Mouse (Mus musculus) splenic B cell, adult 2 months (primary cell): ENCODE data around the gene Mfap1a.
"Not testable (repeated sequence)": the region's sequence is repeated elsewhere in the genome, so short reads cannot be mapped to it uniquely, and the experiment has no call there.

ENCODE experiments used
- DNase-seq: peaks from one replicate; pipeline ENCODE4 v3.0.0-alpha.2; 2011; ENCODE audit warnings: low read depth, low spot score
- H3K27me3 ChIP-seq: 2 replicates; pipeline ENCODE4 v1.6.1; 2012; ENCODE audit warnings: mild to moderate bottlenecking, low read length, moderate library complexity, mixed read lengths; ENCODE audit not compliant: control insufficient read depth, poor library complexity, insufficient read depth, severe bottlenecking
- H3K36me3 ChIP-seq: 2 replicates; pipeline ENCODE4 v1.6.1; 2012; ENCODE audit warnings: mild to moderate bottlenecking, low read length, moderate library complexity, mixed read lengths; ENCODE audit not compliant: control insufficient read depth, poor library complexity, insufficient read depth, severe bottlenecking

Mfap1a gene

DNA sequence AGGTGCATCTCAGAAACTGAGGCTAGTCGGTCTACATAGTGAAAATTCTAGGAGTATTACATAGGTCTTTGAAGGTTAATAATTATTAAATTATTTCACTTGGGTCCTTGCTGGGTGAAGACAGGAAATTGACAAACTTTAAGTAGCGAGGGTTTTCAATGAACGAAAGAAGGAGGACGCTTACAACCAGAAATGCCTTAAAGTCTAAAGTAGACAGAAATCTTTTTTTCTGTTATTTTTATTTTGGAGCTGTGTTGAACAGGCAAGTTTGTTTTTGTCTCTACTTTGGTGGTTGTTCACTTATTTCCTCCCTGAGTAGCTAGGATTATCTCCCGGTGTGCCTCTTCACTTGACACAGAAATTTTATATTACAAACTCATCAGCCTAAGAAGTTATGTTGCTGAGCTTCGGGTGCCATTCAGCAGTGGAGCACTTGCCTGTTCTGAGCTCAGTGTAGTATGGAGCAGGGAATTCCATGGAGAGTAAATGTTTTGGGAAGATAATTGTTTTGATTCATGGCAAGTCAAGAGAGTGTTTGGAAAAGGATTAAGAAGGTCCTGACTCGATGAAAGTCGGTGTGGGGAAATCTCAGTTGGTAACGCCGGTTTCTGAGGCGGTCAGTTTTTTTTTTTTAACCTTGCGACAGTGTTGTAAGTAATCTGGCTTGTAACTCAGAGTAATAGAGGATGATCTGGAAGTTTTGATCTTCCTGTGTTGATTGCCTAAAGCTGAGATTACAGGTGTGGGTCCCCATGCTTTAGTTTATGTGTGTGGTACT is 897 bp upstream of the Mfap1a start:
- H3K27me3 ChIP-seq: no peaks in the 10 kb centered on the region
- peaks cover 5% of the 10 kb centered on the region; the same call in 1 of the 2 replicates for H3K36me3 ChIP-seq
- DNase-seq: no peak

DNA sequence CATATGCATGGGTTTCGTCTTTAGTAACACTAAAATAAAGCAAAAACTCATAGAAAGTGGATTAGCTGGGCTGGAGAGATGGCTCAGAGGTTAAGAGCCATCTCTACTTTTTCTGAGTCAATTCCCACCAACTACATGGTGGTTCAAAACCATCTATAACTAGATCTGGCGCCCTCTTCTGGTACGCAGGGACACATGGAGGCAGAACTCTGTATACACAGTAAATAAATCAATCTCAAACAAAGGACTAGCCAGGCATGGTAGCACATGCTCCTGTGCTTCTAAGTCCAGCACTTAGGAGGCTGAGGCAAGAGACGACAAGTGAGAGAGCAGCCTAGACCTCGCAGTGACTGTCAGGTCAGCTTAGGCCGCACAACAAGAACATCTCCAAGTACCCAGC is 4.9 kb downstream of the Mfap1a start:
- H3K27me3 ChIP-seq, H3K36me3 ChIP-seq, DNase-seq: not testable (repeated sequence)

DNA sequence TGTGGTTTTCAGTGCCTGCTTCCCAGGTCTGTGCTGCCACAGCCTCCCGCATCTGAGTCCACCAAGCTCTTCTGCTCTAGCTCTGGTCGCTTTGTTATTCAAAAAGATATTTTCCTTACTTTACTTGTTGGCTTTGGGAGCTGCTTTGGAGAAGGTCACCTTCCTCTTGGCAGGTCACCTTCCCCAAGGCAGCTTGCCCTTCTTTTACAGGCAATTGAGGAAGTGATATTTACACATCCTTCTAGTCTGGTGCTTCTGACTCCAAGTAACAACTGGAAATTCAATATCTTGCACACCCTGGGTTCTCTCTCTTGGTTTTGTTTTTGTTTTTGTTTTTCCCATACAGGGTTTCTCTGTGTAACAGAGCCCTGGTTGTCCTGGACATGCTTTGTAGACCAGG is 22.1 kb downstream of the Mfap1a start:
- H3K27me3 ChIP-seq, DNase-seq, H3K36me3 ChIP-seq: not testable (repeated sequence)

DNA sequence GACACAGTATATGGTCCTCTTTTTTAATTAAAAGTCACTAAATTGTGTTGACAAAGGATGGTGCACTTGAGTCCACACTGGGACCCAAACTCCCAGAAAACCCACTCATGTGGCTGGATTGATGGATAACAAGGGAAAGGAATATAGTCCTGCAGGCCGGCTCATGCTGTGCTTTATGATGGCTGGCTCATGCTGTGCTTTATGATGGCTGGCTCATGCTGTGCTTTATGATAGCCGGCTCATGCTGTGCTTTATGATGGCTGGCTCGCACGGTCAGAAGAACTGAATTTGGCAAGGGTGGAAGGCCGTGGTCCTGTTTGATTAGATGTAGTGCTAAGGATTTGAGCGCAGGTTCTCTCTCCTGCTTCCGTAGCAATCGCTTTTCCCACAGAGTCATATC is 22.9 kb downstream of the Mfap1a start:
- H3K27me3 ChIP-seq: no peaks in the 10 kb centered on the region
- DNase-seq: no peak
- no peaks in the 10 kb centered on the region for H3K36me3 ChIP-seq

DNA sequence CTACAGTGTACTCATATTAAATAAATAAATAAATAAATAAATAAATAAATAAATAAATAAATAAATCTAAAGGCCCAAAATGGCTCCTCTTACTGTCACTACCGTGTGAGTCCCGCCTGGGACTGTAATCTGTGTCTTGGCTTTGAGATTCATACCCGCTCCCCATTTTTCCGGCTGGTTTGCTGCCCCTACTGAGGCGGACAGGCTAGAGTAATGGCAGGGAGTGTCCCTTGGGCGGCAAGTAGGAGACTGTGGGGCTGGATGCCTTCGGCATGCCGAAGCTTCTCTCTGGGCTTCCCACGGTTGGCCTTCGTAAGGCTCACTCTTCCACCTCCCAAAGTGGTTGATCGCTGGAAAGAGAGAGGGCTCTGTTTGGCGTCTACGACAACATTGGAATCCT is 25.5 kb downstream of the Mfap1a start:
- not testable (repeated sequence) for DNase-seq, H3K27me3 ChIP-seq, H3K36me3 ChIP-seq

DNA sequence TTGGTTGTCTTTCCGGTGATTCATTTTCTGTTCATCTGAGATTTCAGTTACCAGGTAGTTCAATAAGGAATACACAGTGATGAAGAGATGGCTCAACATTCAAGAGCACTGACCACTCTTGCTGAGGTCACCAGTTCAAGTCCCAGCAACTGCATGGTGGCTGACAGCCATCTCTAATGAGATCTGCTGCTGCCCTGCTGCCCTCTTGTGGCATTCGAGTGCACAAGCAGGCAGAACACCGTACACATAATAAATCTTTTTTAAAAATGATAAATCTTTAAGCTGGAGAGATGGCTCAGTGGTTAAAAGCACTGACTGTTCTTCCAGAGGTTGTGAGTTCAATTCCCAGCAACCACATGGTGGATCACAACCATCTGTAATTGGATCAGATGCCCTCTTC is 26.0 kb downstream of the Mfap1a start:
- no peaks in the 10 kb centered on the region for H3K36me3 ChIP-seq
- no peaks in the 10 kb centered on the region for H3K27me3 ChIP-seq
- DNase-seq: peak; percentile 71

DNA sequence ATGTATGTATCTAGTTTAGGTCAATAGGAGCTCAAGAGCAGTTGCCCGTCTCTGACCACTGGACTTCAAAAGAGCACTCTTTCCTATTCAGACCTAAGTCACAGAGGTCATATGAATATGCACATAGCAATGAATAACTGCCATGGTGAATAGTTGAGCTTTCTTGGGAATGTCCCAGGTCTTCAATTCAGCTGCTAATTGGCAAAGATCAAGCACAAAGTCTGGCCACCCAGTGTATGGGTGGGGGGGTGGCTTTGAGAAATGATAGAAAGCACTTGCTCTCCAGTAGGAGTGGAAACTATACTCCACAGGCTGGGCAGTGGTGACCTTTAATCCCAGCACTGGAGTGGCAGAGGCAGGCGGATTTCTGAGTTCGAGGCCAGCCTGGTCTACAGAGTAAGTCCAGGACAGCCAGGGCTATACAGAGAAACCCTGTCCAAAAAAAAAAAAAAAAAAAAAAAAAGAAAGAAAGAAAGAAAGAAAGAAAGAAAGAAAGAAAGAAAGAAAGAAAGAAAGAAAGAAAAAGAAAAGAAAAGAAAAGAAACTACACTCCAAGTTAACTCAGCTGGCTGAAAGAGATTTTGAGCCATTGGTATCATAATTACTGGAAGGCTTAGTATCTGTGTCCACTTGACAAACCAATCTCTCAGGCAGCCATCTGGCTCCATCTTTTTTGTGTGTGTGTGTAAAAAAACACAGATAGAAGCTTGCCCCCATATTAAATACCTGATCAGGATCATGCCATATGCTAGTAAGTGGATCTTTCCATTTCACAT is 28.8 kb downstream of the Mfap1a start:
- Histone ChIP-seq H3K27me3 (no peaks in the 10 kb centered on the region), H3K36me3 (no peaks in the 10 kb centered on the region)
- DNase-seq: no peak

DNA sequence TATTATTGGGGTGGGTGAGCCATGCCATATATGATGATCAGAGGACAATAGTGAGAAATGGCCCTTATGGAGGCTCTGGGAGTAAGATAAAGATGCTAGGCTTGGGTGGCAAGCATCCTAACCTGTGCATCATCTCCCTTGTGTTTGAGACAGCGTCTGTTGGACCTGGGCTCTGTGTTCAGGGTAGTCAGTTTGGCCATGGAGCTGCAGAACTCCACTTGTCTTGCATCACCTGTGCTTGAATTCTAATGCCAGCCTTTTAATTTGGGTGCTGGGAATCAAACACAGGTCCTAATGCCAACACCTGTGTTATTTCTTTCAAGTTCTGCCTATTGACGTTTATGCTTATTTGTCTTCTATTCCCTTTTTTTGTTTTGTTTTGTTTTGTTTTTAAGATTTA is 31.2 kb downstream of the Mfap1a start:
- H3K27me3 ChIP-seq, DNase-seq, H3K36me3 ChIP-seq: not testable (repeated sequence)

DNA sequence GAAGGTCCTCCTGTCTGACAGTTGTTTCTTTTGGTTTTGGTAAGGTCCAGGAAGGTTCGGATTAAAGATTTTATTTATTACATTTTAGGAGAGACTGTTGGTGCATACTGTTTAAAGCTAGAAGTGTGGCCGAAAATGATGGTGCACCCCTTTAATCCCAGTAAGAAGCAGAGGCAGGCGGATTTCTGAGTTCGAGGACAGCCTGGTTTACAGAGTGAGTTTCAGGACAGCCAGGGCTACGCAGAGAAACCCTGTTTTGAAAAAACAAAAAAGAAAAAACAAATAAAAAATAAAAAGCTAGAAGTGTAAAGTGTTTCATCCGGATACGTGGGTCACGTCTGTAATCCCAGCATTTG is 32.3 kb downstream of the Mfap1a start:
- Histone ChIP-seq H3K36me3 (no peaks in the 10 kb centered on the region), H3K27me3 (no peaks in the 10 kb centered on the region)
- DNase-seq: no peak

- not testable (repeated sequence) for H3K27me3 ChIP-seq, H3K36me3 ChIP-seq
- peak; percentile 90 for DNase-seq
These were observed 32.9 kb downstream of the Mfap1a start, which contains the start of gene Mfap1b for GRCm38 (mm10) chr2:121473301-121474179. Gene Mfap1b (minus strand): TSS chr2:121474067.

- H3K27me3 ChIP-seq, DNase-seq, H3K36me3 ChIP-seq: not testable (repeated sequence)
These were observed 33.7 kb downstream of the Mfap1a start for GRCm38 (mm10) chr2:121472783-121473182.

- DNase-seq, H3K36me3 ChIP-seq, H3K27me3 ChIP-seq: not testable (repeated sequence)
These were observed 37.5 kb downstream of the Mfap1a start for GRCm38 (mm10) chr2:121468982-121469381.

DNA sequence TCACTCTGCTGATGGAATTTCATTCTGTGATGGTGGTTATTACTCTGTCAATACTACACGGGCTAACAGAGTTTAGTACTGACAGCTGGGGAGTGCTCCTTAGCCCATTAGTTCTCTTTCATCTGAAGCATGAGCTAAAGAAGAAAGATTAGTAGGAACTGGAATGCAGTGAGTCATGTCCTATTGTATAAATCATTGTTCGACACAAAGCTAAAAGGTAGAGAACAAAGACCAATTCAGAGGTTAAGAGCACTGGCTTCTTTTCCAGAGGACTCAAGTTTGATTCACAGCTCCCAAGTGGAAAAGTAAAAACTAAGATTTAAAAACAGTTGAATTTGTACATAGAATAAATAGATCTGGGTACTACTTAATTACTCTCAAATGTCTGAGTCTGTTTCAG is 46.4 kb downstream of the Mfap1a start:
- H3K36me3 ChIP-seq: peaks cover 2% of the 10 kb centered on the region; the same call in 1 of the 2 replicates
- no peak for DNase-seq
- no peaks in the 10 kb centered on the region for H3K27me3 ChIP-seq

DNA sequence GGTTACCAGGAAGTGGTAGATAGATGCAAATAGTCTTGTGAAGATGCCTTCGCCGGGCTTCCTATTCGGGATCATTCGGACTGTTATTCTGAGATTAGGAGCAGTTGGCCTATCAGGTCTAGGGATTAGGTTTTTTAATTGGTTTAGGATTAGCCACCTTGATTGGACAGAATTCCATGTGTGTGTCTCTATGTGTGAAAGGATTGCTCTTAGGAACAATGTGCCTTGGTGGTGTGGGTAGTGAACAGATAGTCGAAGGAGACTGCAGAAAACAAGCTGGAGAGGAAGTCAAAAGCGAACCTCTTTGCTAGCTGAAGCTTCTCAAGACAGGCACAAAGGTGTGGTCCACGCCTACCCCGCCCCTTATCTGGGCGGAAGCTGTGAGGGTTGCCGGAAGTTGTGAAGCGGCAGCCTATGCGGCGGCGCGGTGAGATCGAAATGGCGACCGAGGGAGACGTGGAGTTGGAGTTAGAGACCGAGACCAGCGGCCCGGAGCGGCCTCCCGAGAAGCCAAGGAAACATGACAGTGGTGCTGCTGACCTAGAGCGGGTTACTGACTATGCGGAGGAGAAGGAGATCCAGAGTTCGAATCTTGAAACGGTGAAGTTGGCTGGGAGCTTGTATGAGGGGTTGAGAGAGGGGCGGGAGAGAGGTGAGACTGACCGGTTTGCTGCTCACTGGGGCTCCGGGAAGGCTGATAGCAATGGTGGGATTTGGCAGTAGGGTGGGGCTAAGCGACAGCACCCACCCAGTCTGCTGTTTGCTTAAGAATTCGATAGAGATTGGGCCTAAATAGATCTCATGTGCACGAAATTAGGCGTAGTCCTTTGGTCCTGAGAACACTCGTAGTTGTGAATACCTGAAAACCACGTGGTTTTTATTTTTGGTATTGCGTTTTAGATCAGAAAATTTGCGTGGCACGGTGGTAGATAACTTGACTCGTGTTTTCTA is 49.5 kb downstream of the Mfap1a start, which contains the start of gene Serinc4:
Gene Serinc4 (minus strand): TSS at position 90 of the 951 bp plus-strand sequence.
- H3K36me3 ChIP-seq: peaks cover 2% of the 10 kb centered on the region; the same call in 1 of the 2 replicates
- DNase-seq: peak; percentile 92
- H3K27me3 ChIP-seq: no peaks in the 10 kb centered on the region
